Mouse (Mus musculus) gastrocnemius, adult 2 months (tissue): ENCODE measurements around the gene Zfp963. TPM values are rescaled to one million over a fixed set of nuclear protein-coding genes. Genes with fewer than 3 reads are reported as not detected.

Experiments
- DNase-seq: peaks from one replicate; pipeline ENCODE4 v3.0.0; 2022
- H3K27ac ChIP-seq: fragments of 200-600 bp; 2 replicates; pipeline ENCODE4 v1.8.1; 2022; ENCODE audit warnings: mild to moderate bottlenecking
- H3K4me3 ChIP-seq: fragments of 200-600 bp; 2 replicates; pipeline ENCODE4 v1.8.1; 2022; ENCODE audit warnings: mild to moderate bottlenecking, moderate library complexity
- CTCF ChIP-seq: fragments of 200-600 bp; IDR thresholded peaks from 2 replicates; pipeline ENCODE4 v1.8.1; 2022; ENCODE audit warnings: antibody characterized with exemption, mild to moderate bottlenecking, moderate library complexity
- intact Hi-C: fragments of 180-260 bp; cut with DNase I; formaldehyde crosslinking; loops from one replicate; pipeline ENCODE4 v1.15.1; 2025
- long read RNA-seq, 2 experiments: library from polyadenylated mRNA; stranded (forward); transcript quantifications; one replicate each; pipeline ENCODE4 v2.0.0; 2021
- total RNA-seq, 2 experiments: library from RNA; stranded (reverse); gene quantifications; 2 replicates each; pipeline ENCODE4 v1.2.3; 2021

The Zfp963 gene
- total RNA-seq: 1 to 10 TPM; 3.4 to 4.1 TPM
- long read RNA-seq, experiment 1, partial matches to known transcripts: 0 of 2 reads
- long read RNA-seq, experiment 1, other reads (novel, unspliced or antisense): 1 of 2 reads
- long read RNA-seq, experiment 2, partial matches to known transcripts: 1 of 4 reads
- long read RNA-seq, experiment 2, other reads (novel, unspliced or antisense): 0 of 4 reads

DNA sequence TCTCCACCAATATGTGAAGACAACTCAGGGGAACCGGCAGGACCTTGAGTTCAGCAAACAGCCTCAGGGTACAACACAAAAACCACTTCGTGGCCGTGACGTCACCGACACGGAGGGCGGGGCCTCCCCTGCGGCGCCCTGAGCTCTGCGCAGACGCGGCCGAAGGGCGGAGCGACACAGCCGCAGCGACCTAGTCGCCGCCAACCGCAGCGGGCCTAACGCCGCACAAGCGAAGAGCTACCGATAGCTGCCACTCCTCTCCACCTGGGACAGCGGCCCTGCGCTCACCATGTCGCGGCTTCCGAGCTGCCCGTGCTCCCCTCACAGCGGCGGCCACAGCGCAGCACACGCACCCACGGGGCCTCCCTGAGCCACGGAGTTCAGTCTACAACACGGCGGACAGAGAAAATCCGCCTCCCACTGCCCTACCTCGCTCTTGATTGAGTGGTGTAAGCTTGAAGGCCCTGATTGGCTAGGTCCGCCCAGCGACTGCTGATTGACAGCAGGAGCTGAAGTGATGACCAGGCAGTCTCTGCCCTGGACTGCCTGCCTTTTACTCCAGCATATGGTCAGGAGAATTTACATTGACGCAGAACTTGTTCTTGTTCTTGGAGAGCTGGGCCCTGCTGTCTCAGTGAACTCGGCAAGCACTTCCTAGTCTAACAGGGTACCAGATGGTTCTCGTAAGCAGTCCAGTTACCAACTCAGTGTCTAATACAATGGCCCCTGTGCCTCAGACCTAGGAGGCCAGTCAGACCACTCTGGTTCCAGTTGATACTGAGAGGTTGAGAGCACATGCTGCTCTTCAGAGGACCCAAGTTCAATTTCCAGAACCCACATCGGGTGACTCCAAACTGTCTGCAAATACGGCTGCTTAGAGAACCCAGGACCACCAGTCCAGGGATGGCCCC lies at the start of gene Zfp963:
Zfp963 (minus strand) TSS at position 427 of the 911 bp plus-strand sequence.
- intact Hi-C loops: loop anchor here (2.0 to 10.0 kb wide), 2 partner anchors 33 to 125 kb away; partner anchors contain the start of gene Zfp868
- peak; percentile 97 for DNase-seq
- peak within 1 kb of the TSS; percentile 100 for H3K27ac ChIP-seq
- H3K4me3 ChIP-seq: peak within 1 kb of the TSS; percentile 90
- TF ChIP-seq CTCF: no peak

DNA sequence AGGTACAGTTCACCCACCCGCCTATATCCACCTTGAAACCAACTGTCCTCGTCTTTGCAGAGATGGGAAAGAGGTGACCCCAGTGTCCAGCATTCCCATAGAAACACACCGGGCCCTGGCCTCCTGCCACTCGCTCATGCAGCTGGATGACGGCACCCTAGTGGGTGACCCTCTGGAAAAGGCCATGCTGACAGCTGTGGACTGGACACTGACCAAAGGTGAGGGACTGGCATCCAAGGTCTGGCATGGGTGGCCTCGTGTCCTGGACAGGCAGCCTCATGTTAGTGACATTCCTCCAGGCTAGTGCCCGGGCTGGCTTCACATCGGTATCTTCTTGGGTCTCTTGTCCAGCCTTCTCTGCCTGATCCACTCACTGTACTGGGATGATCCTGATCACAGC lies 49.5 kb upstream of the Zfp963 start:
- Histone ChIP-seq H3K27ac (no peak overlapping the region), H3K4me3 (no peak overlapping the region)
- no peak for TF ChIP-seq CTCF
- no peak for DNase-seq
- intact Hi-C loops: no loop called here

DNA sequence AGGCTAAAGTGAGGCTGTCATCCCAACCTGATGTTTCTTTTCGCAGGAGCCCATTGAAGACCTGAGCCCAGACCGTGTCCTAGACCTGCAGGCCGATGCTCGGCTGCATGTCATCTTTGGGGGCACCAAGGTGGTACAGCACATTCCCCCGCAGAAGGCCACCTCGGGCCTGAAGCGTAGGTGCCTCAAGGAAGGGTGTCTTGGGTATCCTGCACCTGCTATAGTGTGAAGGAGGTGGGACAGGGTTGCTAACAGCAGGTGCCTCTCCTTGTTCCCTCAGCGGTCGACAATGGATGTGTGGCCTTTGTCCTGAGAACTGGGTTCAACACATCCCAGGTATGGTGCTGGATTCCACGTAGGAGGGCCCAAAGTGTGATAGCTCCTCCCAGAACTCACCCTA lies 47.9 kb upstream of the Zfp963 start:
- intact Hi-C loops: no loop called here
- peak; percentile 10 for DNase-seq
- TF ChIP-seq CTCF: no peak
- no peak overlapping the region for H3K27ac ChIP-seq
- H3K4me3 ChIP-seq: no peak overlapping the region

DNA sequence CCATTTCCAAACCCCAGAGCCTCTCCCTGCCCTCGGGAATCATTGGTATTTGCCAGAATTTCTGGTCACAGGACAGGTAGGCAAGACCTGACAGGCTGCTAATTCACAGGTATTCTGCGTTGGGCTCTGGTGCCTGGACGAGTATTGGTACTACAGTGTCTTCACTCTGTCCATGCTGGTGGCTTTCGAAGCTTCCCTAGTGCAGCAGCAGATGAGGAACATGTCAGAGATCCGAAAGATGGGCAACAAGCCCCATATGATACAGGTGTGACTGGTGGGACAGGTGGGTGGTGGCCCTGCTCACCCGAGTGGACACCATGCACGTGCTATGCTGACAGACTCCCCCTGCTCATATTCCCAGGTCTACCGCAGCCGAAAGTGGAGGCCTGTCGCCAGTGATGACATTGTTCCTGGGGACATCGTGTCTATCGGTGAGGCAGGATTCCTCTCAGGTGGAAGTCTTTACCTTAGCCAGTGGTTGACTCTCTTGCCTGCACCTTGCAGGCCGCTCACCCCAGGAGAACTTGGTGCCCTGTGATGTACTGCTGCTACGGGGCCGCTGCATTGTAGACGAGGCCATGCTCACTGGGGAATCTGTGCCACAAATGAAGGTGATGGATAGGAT lies 47.1 kb upstream of the Zfp963 start:
- DNase-seq: peak; percentile 8
- no peak for TF ChIP-seq CTCF
- Histone ChIP-seq H3K27ac (no peak overlapping the region), H3K4me3 (no peak overlapping the region)
- intact Hi-C loops: no loop called here

DNA sequence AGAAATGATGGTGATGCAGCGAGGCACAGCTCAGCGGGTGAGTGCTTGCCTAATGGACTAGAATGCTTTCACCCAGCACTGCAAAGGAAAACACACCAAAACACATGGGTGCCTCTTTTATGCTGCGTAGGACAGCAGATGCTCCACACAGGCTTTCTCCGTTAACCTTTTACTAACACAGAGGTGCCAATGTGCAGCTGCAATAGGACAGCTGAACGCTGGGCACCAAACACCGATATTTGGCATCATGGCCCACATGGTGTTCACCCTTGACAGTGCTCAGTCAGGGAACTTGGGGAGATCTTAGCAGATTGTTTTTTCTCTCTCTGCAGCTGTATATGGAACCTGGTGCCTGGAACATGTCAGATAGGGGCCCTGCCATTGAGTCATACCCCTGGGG lies 45.1 kb upstream of the Zfp963 start:
- intact Hi-C loops: loop anchor here (5.0 kb wide), 1 partner anchor 78 kb away; no protein-coding TSS in a partner anchor
- TF ChIP-seq CTCF: no peak
- DNase-seq: no peak
- H3K4me3 ChIP-seq: no peak overlapping the region
- H3K27ac ChIP-seq: no peak overlapping the region

DNA sequence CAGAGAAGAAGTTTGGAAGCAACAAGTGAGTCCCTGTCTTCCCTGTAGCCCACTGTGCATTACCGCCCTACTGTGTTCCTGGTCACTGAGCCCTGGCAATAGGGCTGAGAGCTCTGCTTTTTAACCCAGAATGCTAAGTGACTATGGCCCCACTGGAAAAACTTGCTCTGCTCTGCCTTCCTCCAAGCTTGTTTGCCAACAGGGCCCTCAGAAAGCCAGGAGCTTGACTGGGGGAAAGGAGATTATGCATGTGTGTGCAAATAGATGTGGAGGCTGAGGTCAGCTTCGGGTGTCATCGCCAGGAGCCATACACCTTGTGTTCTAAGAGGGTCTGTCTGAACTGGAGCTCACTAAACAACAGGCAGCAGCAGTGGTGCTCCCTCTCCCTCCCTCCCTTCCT lies 44.3 kb upstream of the Zfp963 start:
- no peak for DNase-seq
- Histone ChIP-seq H3K27ac (no peak overlapping the region), H3K4me3 (no peak overlapping the region)
- intact Hi-C loops: loop anchor here (5.0 kb wide), 1 partner anchor 77 kb away; no protein-coding TSS in a partner anchor
- TF ChIP-seq CTCF: no peak

DNA sequence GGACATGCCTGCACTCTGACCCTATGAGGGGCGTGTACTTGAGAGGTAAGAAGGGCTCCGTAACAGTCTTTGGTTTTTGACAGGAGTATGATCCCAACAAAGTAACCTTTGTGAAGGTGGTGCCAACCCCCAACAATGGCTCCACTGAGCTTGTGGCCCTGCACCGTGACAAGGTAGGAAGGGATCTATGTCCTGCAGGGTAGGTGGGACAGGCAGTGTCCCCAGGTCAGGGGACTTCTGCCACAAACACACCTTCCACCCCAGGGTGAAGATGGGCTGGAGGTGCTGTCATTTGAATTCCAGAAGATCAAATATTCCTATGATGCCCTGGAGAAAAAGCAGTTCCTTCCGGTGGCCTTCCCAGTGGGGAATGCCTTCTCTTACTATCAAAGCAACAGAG lies 43.9 kb upstream of the Zfp963 start:
- DNase-seq: no peak
- Histone ChIP-seq H3K4me3 (no peak overlapping the region), H3K27ac (no peak overlapping the region)
- intact Hi-C loops: loop anchor here (5.0 kb wide), 1 partner anchor 76 kb away; no protein-coding TSS in a partner anchor
- no peak for TF ChIP-seq CTCF

DNA sequence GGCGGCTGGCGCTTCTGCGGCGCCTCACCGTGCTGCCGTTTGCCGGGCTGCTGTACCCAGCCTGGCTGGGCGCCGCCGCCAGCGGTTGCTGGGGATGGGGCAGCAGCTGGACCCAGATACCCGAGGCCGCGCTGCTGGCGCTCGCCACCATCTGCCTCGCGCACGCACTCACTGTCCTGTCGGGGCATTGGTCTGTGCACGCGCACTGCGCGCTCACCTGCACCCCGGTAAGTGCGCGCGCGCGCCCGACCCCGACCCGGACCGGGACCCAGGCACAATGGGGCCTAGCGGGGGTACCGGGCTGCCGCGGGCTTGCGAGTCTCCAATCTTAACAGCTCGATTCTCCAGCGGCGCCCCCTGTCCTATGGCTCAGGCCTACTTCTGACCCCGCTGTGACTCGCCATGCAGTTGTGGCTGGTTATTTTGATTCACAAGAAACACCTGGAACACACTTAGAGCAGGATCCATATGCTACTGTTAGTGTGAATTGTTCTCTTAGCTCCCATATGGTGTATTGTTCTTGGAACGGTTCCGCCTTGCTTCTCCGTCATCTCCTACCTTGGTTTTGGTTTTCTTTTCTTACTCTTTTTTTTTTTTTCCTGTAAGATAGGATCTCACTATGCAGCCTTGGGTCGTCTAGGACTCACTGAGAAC lies 41.8 kb upstream of the Zfp963 start:
- TF ChIP-seq CTCF: no peak
- intact Hi-C loops: loop anchor here (2.0 to 5.0 kb wide), 2 partner anchors 17 to 74 kb away; partner anchors contain the start of gene Gm20422
- Histone ChIP-seq H3K4me3 (peak overlapping the region; percentile 100), H3K27ac (peak overlapping the region; percentile 89)
- peak; percentile 59 for DNase-seq

DNA sequence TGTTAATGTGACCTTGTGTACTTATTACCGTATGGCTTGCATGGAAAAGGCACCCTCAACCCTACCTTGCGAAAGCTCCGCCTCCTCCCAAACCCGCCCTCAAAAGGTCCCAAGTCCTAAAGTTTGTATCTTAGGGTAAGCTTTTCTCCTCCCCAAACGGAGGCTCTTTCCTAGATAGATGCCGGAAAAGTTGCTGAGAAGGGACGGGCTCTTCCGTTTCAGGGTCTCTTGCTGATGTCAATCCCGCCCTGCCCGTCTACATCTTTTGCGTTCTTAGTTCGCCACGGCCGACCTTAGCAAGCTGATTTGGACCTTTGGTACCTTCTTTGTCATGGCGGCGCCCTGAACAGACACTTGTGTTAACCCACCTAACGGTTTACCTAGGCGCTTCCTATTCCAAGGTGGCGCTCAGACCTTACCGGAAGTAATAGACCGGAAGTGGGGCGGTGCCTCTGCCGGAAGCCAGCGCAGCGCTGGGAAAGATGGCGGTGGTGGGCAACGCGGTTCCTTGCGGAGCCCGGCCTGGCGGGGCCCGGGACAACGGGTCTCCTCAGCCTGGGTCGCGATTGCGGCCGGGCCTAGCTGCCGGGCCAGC lies 41.1 kb upstream of the Zfp963 start, which contains the start of the genes Atp13a1 and Zfp866:
Atp13a1 (plus strand) TSS at position 391 of the 595 bp plus-strand sequence.
Zfp866 (minus strand) TSS at position 406 of the 595 bp plus-strand sequence.
- intact Hi-C loops: loop anchor here (2.0 to 5.0 kb wide), 2 partner anchors 16 to 74 kb away; partner anchors contain the start of gene Gm20422
- peak within 1 kb of the TSS; percentile 89 for H3K27ac ChIP-seq
- H3K4me3 ChIP-seq: peak within 1 kb of the TSS; percentile 100
- no peak for TF ChIP-seq CTCF
- DNase-seq: peak; percentile 92

DNA sequence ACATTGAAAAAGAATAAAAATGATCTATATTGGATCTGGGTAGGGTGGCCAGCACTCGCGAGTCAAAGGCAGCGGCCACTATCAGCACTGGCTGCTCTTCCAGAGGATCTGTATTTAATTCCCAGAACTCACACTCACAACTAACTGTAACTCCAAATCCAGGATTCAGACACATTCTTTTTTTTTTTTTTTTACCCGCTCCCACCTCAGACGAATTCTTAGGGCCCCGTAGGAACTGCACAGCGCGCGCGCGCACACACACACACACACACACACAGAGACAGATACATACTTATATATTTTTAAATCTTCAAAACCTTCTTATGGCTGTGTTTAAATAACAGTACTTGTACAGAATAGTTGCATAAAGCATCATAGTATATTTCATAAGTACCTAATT lies 40.6 kb upstream of the Zfp963 start:
- peak overlapping the region; percentile 89 for H3K27ac ChIP-seq
- H3K4me3 ChIP-seq: peak overlapping the region; percentile 100
- TF ChIP-seq CTCF: no peak
- intact Hi-C loops: loop anchor here (2.0 to 5.0 kb wide), 2 partner anchors 16 to 73 kb away; partner anchors contain the start of gene Gm20422
- no peak for DNase-seq

DNA sequence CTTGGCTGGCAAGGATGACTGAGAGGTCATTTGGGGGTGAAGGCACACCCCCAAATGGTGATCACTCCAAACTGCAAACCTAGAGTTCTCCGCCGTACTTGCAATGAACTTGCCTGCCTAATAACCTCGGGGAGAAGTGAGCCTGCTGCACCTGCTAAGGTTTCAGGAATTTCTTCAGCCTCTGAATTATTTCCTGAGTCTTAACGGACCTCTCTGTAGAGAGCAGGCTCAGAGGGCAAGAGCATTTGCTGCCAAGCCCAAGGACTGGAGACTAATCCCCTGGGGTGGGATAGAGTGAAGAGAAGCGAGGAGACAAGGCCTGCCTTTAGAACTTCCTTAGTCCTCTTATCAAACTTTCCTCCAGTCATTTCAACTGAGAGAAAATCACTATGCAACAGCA lies 40.0 kb upstream of the Zfp963 start:
- no peak for DNase-seq
- no peak overlapping the region for H3K27ac ChIP-seq
- TF ChIP-seq CTCF: no peak
- intact Hi-C loops: loop anchor here (2.0 to 5.0 kb wide), 2 partner anchors 15 to 72 kb away; partner anchors contain the start of gene Gm20422
- H3K4me3 ChIP-seq: no peak overlapping the region
